Comparison of ENCODE assay signal across 8 mouse cellular contexts in genomic region chr6:129049596-129050251, GRCm38 (mm10). TPM values are rescaled to one million over a fixed set of nuclear protein-coding genes. Genes with fewer than 3 reads are reported as not detected.
DNase-seq lines count a peak whose midpoint lies in the region; ATAC-seq lines count a peak whose summit lies in the region.

No protein-coding gene starts in this region.

- WGBS in lung, embryonic 16.5 days, result 10% methylated on average over 8 of the region's 8 CpGs
- WGBS in forebrain, embryonic 12.5 days, result 4% methylated on average over 8 of the region's 8 CpGs
- 7% methylated on average over 8 of the region's 8 CpGs for WGBS in liver, embryonic 13.5 days (ENCODE audit: insufficient replicate concordance)
- 6% methylated on average over 8 of the region's 8 CpGs for WGBS in stomach, embryonic 14.5 days

- peak overlapping the region; percentile 38 for H3K4me3 ChIP-seq in lung, embryonic 16.5 days (ENCODE audit: low read length)
- peak overlapping the region; percentile 41 for H3K4me3 ChIP-seq in forebrain, embryonic 12.5 days (replicated peaks)
- H3K4me3 ChIP-seq in liver, embryonic 13.5 days (replicated peaks), result peak overlapping the region; percentile 39
- H3K4me3 ChIP-seq in stomach, embryonic 14.5 days (ENCODE audit: low read depth, low read length), result peak overlapping the region; percentile 16; the same call in 1 of the 2 replicates

- H3K36me3 ChIP-seq in lung, embryonic 16.5 days (ENCODE audit: control insufficient read depth, insufficient read depth, low read length), result no peaks in the 10 kb centered on the region
- H3K36me3 ChIP-seq in forebrain, embryonic 12.5 days (replicated peaks), result no peaks in the 10 kb centered on the region
- H3K36me3 ChIP-seq in liver, embryonic 13.5 days, result no peaks in the 10 kb centered on the region
- no peaks in the 10 kb centered on the region for H3K36me3 ChIP-seq in stomach, embryonic 14.5 days (ENCODE audit: control insufficient read depth, insufficient read depth, low read length)

- peaks cover 4% of the 10 kb centered on the region for H3K4me1 ChIP-seq in lung, embryonic 16.5 days (replicated peaks; ENCODE audit: control insufficient read depth, insufficient read depth, low read length)
- peaks cover 4% of the 10 kb centered on the region for H3K4me1 ChIP-seq in forebrain, embryonic 12.5 days
- H3K4me1 ChIP-seq in liver, embryonic 13.5 days (replicated peaks), result peaks cover 15% of the 10 kb centered on the region
- H3K4me1 ChIP-seq in stomach, embryonic 14.5 days (ENCODE audit: control insufficient read depth, insufficient read depth, low read length), result peaks cover 2% of the 10 kb centered on the region; the same call in 1 of the 2 replicates

- H3K27me3 ChIP-seq in lung, embryonic 16.5 days (ENCODE audit: control insufficient read depth, insufficient read depth, low read depth, low read length), result no peaks in the 10 kb centered on the region
- no peaks in the 10 kb centered on the region for H3K27me3 ChIP-seq in forebrain, embryonic 12.5 days
- no peaks in the 10 kb centered on the region for H3K27me3 ChIP-seq in liver, embryonic 13.5 days
- no peaks in the 10 kb centered on the region for H3K27me3 ChIP-seq in stomach, embryonic 14.5 days (ENCODE audit: control insufficient read depth, insufficient read depth, low read length)

- peak overlapping the region; percentile 35; the same call in 1 of the 2 replicates for H3K27ac ChIP-seq in lung, embryonic 16.5 days (ENCODE audit: low read length)
- no peak overlapping the region for H3K27ac ChIP-seq in forebrain, embryonic 12.5 days
- peak overlapping the region; percentile 66 for H3K27ac ChIP-seq in liver, embryonic 13.5 days
- H3K27ac ChIP-seq in stomach, embryonic 14.5 days (ENCODE audit: low read length), result no peak overlapping the region

- H3K9ac ChIP-seq in lung, embryonic 16.5 days (ENCODE audit: low read length), result peak overlapping the region; percentile 57
- H3K9ac ChIP-seq in forebrain, embryonic 12.5 days, result peak overlapping the region; percentile 45; the same call in 1 of the 2 replicates
- H3K9ac ChIP-seq in liver, embryonic 13.5 days, result peak overlapping the region; percentile 53; the same call in 1 of the 2 replicates
- no peak overlapping the region for H3K9ac ChIP-seq in stomach, embryonic 14.5 days (replicated peaks; ENCODE audit: low read depth, low read length)

- no peak for DNase-seq in lung, postnatal 4 days
- no peak for DNase-seq in liver, embryonic 13.5 days
- no peak for DNase-seq in layer of hippocampus, postnatal 10 days (ENCODE audit: low spot score in 2 of 2)
- DNase-seq in kidney, adult 18-20 months, result no peak
- DNase-seq in spleen, postnatal 14 days (ENCODE audit: low spot score in 2 of 2), result no peak

- peak overlapping the region; percentile 60 for H3K4me2 ChIP-seq in lung, embryonic 16.5 days (ENCODE audit: low read depth, low read length)
- peak overlapping the region; percentile 62 for H3K4me2 ChIP-seq in forebrain, embryonic 12.5 days
- peak overlapping the region; percentile 66 for H3K4me2 ChIP-seq in liver, embryonic 13.5 days
- H3K4me2 ChIP-seq in stomach, embryonic 14.5 days (replicated peaks; ENCODE audit: low read depth, low read length), result peak overlapping the region; percentile 42

- no peaks in the 10 kb centered on the region for H3K9me3 ChIP-seq in lung, embryonic 16.5 days (ENCODE audit: control insufficient read depth, low read length)
- H3K9me3 ChIP-seq in forebrain, embryonic 12.5 days, result no peaks in the 10 kb centered on the region
- H3K9me3 ChIP-seq in liver, embryonic 13.5 days (replicated peaks), result no peaks in the 10 kb centered on the region
- no peaks in the 10 kb centered on the region for H3K9me3 ChIP-seq in stomach, embryonic 14.5 days (ENCODE audit: control insufficient read depth, low read depth, low read length)

- peak; percentile 59 for ATAC-seq in lung, embryonic 16.5 days (ENCODE audit: low read depth)
- peak; percentile 46; the same call in 1 of the 2 replicates for ATAC-seq in forebrain, embryonic 12.5 days (ENCODE audit: low FRiP score)
- ATAC-seq in liver, embryonic 13.5 days (ENCODE audit: low read depth), result peak; percentile 37; the same call in 1 of the 2 replicates
- peak; percentile 48; the same call in 1 of the 2 replicates for ATAC-seq in stomach, embryonic 14.5 days (ENCODE audit: insufficient number of reproducible peaks, insufficient read depth, low FRiP score, low read depth)

RNA-seq across cellular contexts. Expression of gene Klrb1f, which starts 4.0 kb away (rescaled TPM):
- 0.67 and 0.68 TPM in 2 replicates for polyA plus RNA-seq in lung, embryonic 16.5 days (2015; fragmentation: Nextera tagmentation; extraction: Ambion mirVana)
- polyA plus RNA-seq in forebrain, embryonic 12.5 days (2016; fragmentation: Nextera tagmentation; extraction: Ambion mirVana), result not detected in 2 replicates
- polyA plus RNA-seq in liver, embryonic 13.5 days (2015; fragmentation: Nextera tagmentation; extraction: Ambion mirVana), result 0.41 and 0.47 TPM in 2 replicates
- 0.14 and 0.36 TPM in 2 replicates for polyA plus RNA-seq in stomach, embryonic 14.5 days (2014; fragmentation: Nextera tagmentation; extraction: Ambion mirVana)
- not detected for total RNA-seq in layer of hippocampus, postnatal 10 days (2021)

RNA-seq across cellular contexts. Expression of gene Clec2e, which starts 51.0 kb away (rescaled TPM):
- polyA plus RNA-seq in lung, embryonic 16.5 days (2015; fragmentation: Nextera tagmentation; extraction: Ambion mirVana), result not detected in 2 replicates
- polyA plus RNA-seq in forebrain, embryonic 12.5 days (2016; fragmentation: Nextera tagmentation; extraction: Ambion mirVana), result 0.12 TPM in 1 of 2 replicates, not detected in the other
- not detected in 2 replicates for polyA plus RNA-seq in liver, embryonic 13.5 days (2015; fragmentation: Nextera tagmentation; extraction: Ambion mirVana)
- polyA plus RNA-seq in stomach, embryonic 14.5 days (2014; fragmentation: Nextera tagmentation; extraction: Ambion mirVana), result not detected in 2 replicates
- not detected for total RNA-seq in layer of hippocampus, postnatal 10 days (2021)

Comparison
In these comparisons a context has a peak if more than half of its experiments do, and no peak if none do; other contexts are left out.
1. H3K27ac ChIP-seq: peak in lung, embryonic 16.5 days (single experiment) and liver, embryonic 13.5 days (single experiment); none in forebrain, embryonic 12.5 days (single experiment) and stomach, embryonic 14.5 days (single experiment).
2. Peak in every context shown above with its lines, with median percentiles within 50 percentile points of each other: ATAC-seq, H3K4me2 ChIP-seq and H3K4me3 ChIP-seq.